In genomic region chr5:101767086-101767485, GRCm38 (mm10) we compare ENCODE assay signal across 15 mouse cellular contexts. TPM values are rescaled to one million over a fixed set of nuclear protein-coding genes. Genes with fewer than 3 reads are reported as not detected.
DNase-seq lines count a peak whose midpoint lies in the region; ATAC-seq and TF ChIP-seq lines count a peak whose summit lies in the region.
"Had no signal": no experiment of that assay in that cellular context is flagged by ENCODE, and none has a peak within 500 bp of the region (broad histone marks: within the 10 kb centered on the region; RNA-seq: fewer than 3 reads in every experiment).

No protein-coding gene starts in this region.

- WGBS in kidney, adult 2 months, result 50% methylated on average over 5 of the region's 5 CpGs
- WGBS in intestine, embryonic 14.5 days, result 64% methylated on average over 5 of the region's 5 CpGs
- WGBS in stomach, postnatal 0 days, result 57% methylated on average over 5 of the region's 5 CpGs

- H3K4me2 ChIP-seq in intestine, embryonic 14.5 days (ENCODE audit: low read length), result peak overlapping the region; percentile 98
- peak overlapping the region; percentile 99 for H3K4me2 ChIP-seq in stomach, postnatal 0 days (replicated peaks; ENCODE audit: low read depth)

- 0 out of 2 replicates have a peak, but pooled peaks cover 8% of the 10 kb centered on the region for H3K4me1 ChIP-seq in kidney, adult 2 months (ENCODE audit: control insufficient read depth, insufficient read depth, low read length)
- H3K4me1 ChIP-seq in intestine, embryonic 14.5 days (replicated peaks; ENCODE audit: control insufficient read depth, insufficient read depth, low read length), result peaks cover 10% of the 10 kb centered on the region
- no peaks in the 10 kb centered on the region; the same call in 1 of the 2 replicates for H3K4me1 ChIP-seq in stomach, postnatal 0 days (replicated peaks; ENCODE audit: control insufficient read depth, insufficient read depth)

- no peak for DNase-seq in kidney, adult 2 months
- DNase-seq in kidney, postnatal 14 days, result no peak
- DNase-seq in lung, postnatal 25 days (ENCODE audit: low spot score), result peak; percentile 36
- DNase-seq in lung, postnatal 4 days, result no peak
- DNase-seq in intestine, embryonic 14.5 days (ENCODE audit: low spot score), result peak; percentile 49
- peak; percentile 11 for DNase-seq in stomach, postnatal 0 days (ENCODE audit: low spot score)
- no peak for DNase-seq in left cerebral cortex, postnatal 36 days (ENCODE audit: low spot score in 2 of 2)
- no peak for DNase-seq in cerebellum, postnatal 10 days
- DNase-seq: cerebellum, adult 9-10 months; heart, postnatal 14 days; kidney, adult 8-10 months had no signal

- H3K9me3 ChIP-seq in intestine, embryonic 14.5 days (ENCODE audit: control insufficient read depth, low read length), result no peaks in the 10 kb centered on the region
- H3K9me3 ChIP-seq in stomach, postnatal 0 days (ENCODE audit: control insufficient read depth, low read length), result no peaks in the 10 kb centered on the region

- ATAC-seq in intestine, embryonic 14.5 days (replicated peaks; ENCODE audit: low FRiP score, low TSS enrichment, low read depth), result no peak
- no peak for ATAC-seq in stomach, postnatal 0 days (ENCODE audit: low FRiP score, low TSS enrichment)
- ATAC-seq: activated CD4-positive, CD25-positive, alpha-beta regulatory T cell, adult 4 months had no signal

- H3K9ac ChIP-seq in intestine, embryonic 14.5 days (ENCODE audit: low read length), result no peak overlapping the region
- no peak overlapping the region for H3K9ac ChIP-seq in stomach, postnatal 0 days (ENCODE audit: low read length)
- H3K9ac ChIP-seq: lung, embryonic 14.5 days had no signal

- TF ChIP-seq CTCF in kidney, adult 2 months (conservative IDR thresholded peaks at IDR 0.05; ENCODE audit: insufficient read depth, insufficient read length, low read depth, low read length), result no peak
- no peak for TF ChIP-seq CTCF in stomach, postnatal 0 days (IDR thresholded peaks at IDR 0.05; ENCODE audit: low read depth)

- TF ChIP-seq EP300 in stomach, postnatal 0 days (optimal IDR thresholded peaks at IDR 0.05), result no peak

- TF ChIP-seq POLR2A in kidney, adult 2 months (IDR thresholded peaks at IDR 0.05; ENCODE audit: low read depth, low read length), result no peak

- H3K27ac ChIP-seq in kidney, adult 2 months (ENCODE audit: insufficient read depth, low read depth, low read length), result peak overlapping the region; percentile 10; the same call in 1 of the 2 replicates
- no peak overlapping the region for H3K27ac ChIP-seq in intestine, embryonic 14.5 days (ENCODE audit: low read depth)
- no peak overlapping the region for H3K27ac ChIP-seq in stomach, postnatal 0 days (replicated peaks)

- H3K4me3 ChIP-seq in kidney, adult 2 months (ENCODE audit: insufficient read depth, low read depth, low read length), result no peak overlapping the region
- no peak overlapping the region for H3K4me3 ChIP-seq in intestine, embryonic 14.5 days (ENCODE audit: low read depth, low read length)
- H3K4me3 ChIP-seq in stomach, postnatal 0 days (ENCODE audit: low read depth, low read length), result no peak overlapping the region
- H3K4me3 ChIP-seq: erythroblast, embryonic 14.5 days had no signal

- H3K36me3 ChIP-seq in kidney, adult 2 months (ENCODE audit: control insufficient read depth, insufficient read depth, low read length), result no peaks in the 10 kb centered on the region
- H3K36me3 ChIP-seq in intestine, embryonic 14.5 days (ENCODE audit: control insufficient read depth, insufficient read depth, low read length), result no peaks in the 10 kb centered on the region
- H3K36me3 ChIP-seq in stomach, postnatal 0 days (ENCODE audit: control insufficient read depth, insufficient read depth, low read length), result no peaks in the 10 kb centered on the region

- intact Hi-C loops in left cerebral cortex, postnatal 36 days (cut with DNase I), result no loop called here

- no peaks in the 10 kb centered on the region for H3K27me3 ChIP-seq in kidney, adult 2 months (replicated peaks; ENCODE audit: control insufficient read depth, insufficient read depth, low read length)
- H3K27me3 ChIP-seq in intestine, embryonic 14.5 days (replicated peaks; ENCODE audit: control insufficient read depth, insufficient read depth, low read length), result peaks cover 42% of the 10 kb centered on the region
- H3K27me3 ChIP-seq in stomach, postnatal 0 days (ENCODE audit: control insufficient read depth, insufficient read depth, low read length), result no peaks in the 10 kb centered on the region

RNA-seq across cellular contexts. Expression of gene Cds1, which starts 2.2 kb away (rescaled TPM):
- 35.5 and 37.3 TPM in 2 replicates for polyA plus RNA-seq in kidney, adult 2 months (2012; rRNA removed)
- polyA plus RNA-seq in intestine, embryonic 14.5 days (2014; fragmentation: Nextera tagmentation; extraction: Ambion mirVana), result 4.7 and 6.1 TPM in 2 replicates
- 18.0 and 18.5 TPM in 2 replicates for polyA plus RNA-seq in stomach, postnatal 0 days (2015; fragmentation: Nextera tagmentation; extraction: Ambion mirVana)
- 10 to 100 TPM; 77.5 to 94.7 TPM for total RNA-seq in left cerebral cortex, postnatal 36 days (2021)
- polyA plus RNA-seq: activated CD4-positive, CD25-positive, alpha-beta regulatory T cell, adult 4 months; C2C12; erythroblast, embryonic 14.5 days had no signal

Comparison
In these comparisons a context has a peak if more than half of its experiments do, and no peak if none do; other contexts are left out.
1. DNase-seq: peak in lung, postnatal 25 days (single experiment), intestine, embryonic 14.5 days (single experiment) and stomach, postnatal 0 days (single experiment); none in kidney, adult 2 months (single experiment), kidney, postnatal 14 days (single experiment), lung, postnatal 4 days (0 of 2), left cerebral cortex, postnatal 36 days (0 of 2) and cerebellum, postnatal 10 days (0 of 2).